Mouse (Mus musculus): ENCODE results near the gene Ccl28.
A peak's percentile ranks its signal among the peaks of the same experiment; 100 is the strongest.
"Not testable (repeated sequence)": the region's sequence is repeated elsewhere in the genome, so short reads cannot be mapped to it uniquely, and the experiment has no call there.

The Ccl28 gene

GRCm38 (mm10) chr13:119623634-119624033, at the start of gene Ccl28:
Gene Ccl28, plus strand, starts transcription at chr13:119623819.
- DNase-seq (ENCODE audit: low read depth), result no peak

GRCm38 (mm10) chr13:119596321-119597211, 27.1 kb upstream of the Ccl28 start:
- peak; percentile 61 for DNase-seq (ENCODE audit: low read depth)

- DNase-seq (ENCODE audit: low read depth), result peak; percentile 61
Measured at GRCm38 (mm10) chr13:119598466-119598865, 25.2 kb upstream of the Ccl28 start.

GRCm38 (mm10) chr13:119599066-119599465, 24.6 kb upstream of the Ccl28 start:
- not testable (repeated sequence) for DNase-seq (ENCODE audit: low read depth)

GRCm38 (mm10) chr13:119599498-119599897, 24.1 kb upstream of the Ccl28 start:
- DNase-seq (ENCODE audit: low read depth), result peak; percentile 21

GRCm38 (mm10) chr13:119600166-119600565, 23.5 kb upstream of the Ccl28 start:
- DNase-seq (ENCODE audit: low read depth), result peak; percentile 69

GRCm38 (mm10) chr13:119602688-119603331, 20.8 kb upstream of the Ccl28 start:
- DNase-seq (ENCODE audit: low read depth), result not testable (repeated sequence)

GRCm38 (mm10) chr13:119603890-119604289, 19.7 kb upstream of the Ccl28 start:
- DNase-seq (ENCODE audit: low read depth), result peak; percentile 15

GRCm38 (mm10) chr13:119604322-119604721, 19.3 kb upstream of the Ccl28 start:
- not testable (repeated sequence) for DNase-seq (ENCODE audit: low read depth)

GRCm38 (mm10) chr13:119618841-119619240, 4.8 kb upstream of the Ccl28 start:
- no peak for DNase-seq (ENCODE audit: low read depth)

GRCm38 (mm10) chr13:119619735-119620134, 3.9 kb upstream of the Ccl28 start:
- no peak for DNase-seq (ENCODE audit: low read depth)

GRCm38 (mm10) chr13:119625952-119626351, 2.3 kb downstream of the Ccl28 start:
- peak; percentile 56 for DNase-seq (ENCODE audit: low read depth)

- peak; percentile 88 for DNase-seq (ENCODE audit: low read depth)
Measured at GRCm38 (mm10) chr13:119631482-119632155, 8.0 kb downstream of the Ccl28 start.

GRCm38 (mm10) chr13:119632156-119632548, 8.5 kb downstream of the Ccl28 start:
- no peak for DNase-seq (ENCODE audit: low read depth)

- DNase-seq (ENCODE audit: low read depth), result peak; percentile 29
Measured at GRCm38 (mm10) chr13:119635496-119635895, 11.9 kb downstream of the Ccl28 start.

- DNase-seq (ENCODE audit: low read depth), result no peak
Measured at GRCm38 (mm10) chr13:119637837-119638236, 14.2 kb downstream of the Ccl28 start.

GRCm38 (mm10) chr13:119638449-119638848, 14.8 kb downstream of the Ccl28 start:
- no peak for DNase-seq (ENCODE audit: low read depth)

GRCm38 (mm10) chr13:119639302-119639701, 15.7 kb downstream of the Ccl28 start:
- DNase-seq (ENCODE audit: low read depth), result peak; percentile 63

- DNase-seq (ENCODE audit: low read depth), result peak; percentile 75
Measured at GRCm38 (mm10) chr13:119640504-119640903, 16.9 kb downstream of the Ccl28 start.

GRCm38 (mm10) chr13:119641145-119641544, 17.5 kb downstream of the Ccl28 start:
- DNase-seq (ENCODE audit: low read depth), result peak; percentile 48

GRCm38 (mm10) chr13:119644769-119645168, 21.1 kb downstream of the Ccl28 start:
- no peak for DNase-seq (ENCODE audit: low read depth)

- no peak for DNase-seq (ENCODE audit: low read depth)
Measured at GRCm38 (mm10) chr13:119646511-119646910, 22.9 kb downstream of the Ccl28 start.

Measured in 416B (cell line).